ENCODE assay signal across 15 mouse cellular contexts in genomic region chr15:8865089-8865933, GRCm38 (mm10).
DNase-seq lines count a peak whose midpoint lies in the region; ATAC-seq lines count a peak whose summit lies in the region.
"Had no signal": no experiment of that assay in that cellular context is flagged by ENCODE, and none has a peak within 500 bp of the region (broad histone marks: within the 10 kb centered on the region; RNA-seq: fewer than 3 reads in every experiment).

No protein-coding gene starts in this region.

- H3K4me2 ChIP-seq in hindbrain, embryonic 12.5 days (replicated peaks) = no peak overlapping the region
- H3K4me2 ChIP-seq in midbrain, embryonic 12.5 days (replicated peaks) = no peak overlapping the region
- H3K4me2 ChIP-seq: heart, embryonic 11.5 days had no signal

- no peak for DNase-seq in hindbrain, embryonic 10.5 days (ENCODE audit: low spot score)
- peak; percentile 34 to 54 for DNase-seq in right cerebral cortex, postnatal 10 days (ENCODE audit: low spot score in 2 of 2)
- DNase-seq in right cerebral cortex, adult 18-20 months = no peak
- no peak for DNase-seq in cerebellum, adult 18-20 months
- DNase-seq in cerebellum, postnatal 25 days = no peak
- DNase-seq in T-cell, adult 2 months (ENCODE audit: low spot score) = no peak
- DNase-seq: adrenal gland, postnatal 25 days; cerebellum, adult 11 months; gastrocnemius, postnatal 10 days; liver had no signal

- peaks cover 8% of the 10 kb centered on the region; the same call in 1 of the 2 replicates for H3K9me3 ChIP-seq in hindbrain, embryonic 12.5 days (replicated peaks)
- H3K9me3 ChIP-seq in hindbrain, embryonic 10.5 days = 0 out of 2 replicates have a peak, but pooled peaks cover 2% of the 10 kb centered on the region
- H3K9me3 ChIP-seq in midbrain, embryonic 12.5 days = no peaks in the 10 kb centered on the region; the same call in 1 of the 2 replicates

- H3K4me1 ChIP-seq in hindbrain, embryonic 12.5 days = peaks cover 9% of the 10 kb centered on the region; the same call in 1 of the 2 replicates
- H3K4me1 ChIP-seq in hindbrain, embryonic 10.5 days (replicated peaks) = peaks cover 8% of the 10 kb centered on the region; the same call in 1 of the 2 replicates
- H3K4me1 ChIP-seq in midbrain, embryonic 12.5 days = peaks cover 22% of the 10 kb centered on the region

- no peaks in the 10 kb centered on the region for H3K36me3 ChIP-seq in hindbrain, embryonic 12.5 days
- H3K36me3 ChIP-seq in hindbrain, embryonic 10.5 days = no peaks in the 10 kb centered on the region
- no peaks in the 10 kb centered on the region for H3K36me3 ChIP-seq in midbrain, embryonic 12.5 days

- 64% methylated on average over 8 of the region's 8 CpGs for WGBS in hindbrain, embryonic 12.5 days
- WGBS in hindbrain, embryonic 10.5 days = 80% methylated on average over 8 of the region's 8 CpGs
- 36% methylated on average over 8 of the region's 8 CpGs for WGBS in midbrain, embryonic 12.5 days

- H3K27ac ChIP-seq in hindbrain, embryonic 12.5 days = peak overlapping the region; percentile 57
- no peak overlapping the region for H3K27ac ChIP-seq in hindbrain, embryonic 10.5 days
- H3K27ac ChIP-seq in midbrain, embryonic 12.5 days (replicated peaks) = peak overlapping the region; percentile 55
- H3K27ac ChIP-seq: kidney, postnatal 0 days had no signal

- H3K4me3 ChIP-seq in hindbrain, embryonic 12.5 days = no peak overlapping the region
- no peak overlapping the region for H3K4me3 ChIP-seq in hindbrain, embryonic 10.5 days
- H3K4me3 ChIP-seq in midbrain, embryonic 12.5 days = no peak overlapping the region

- ATAC-seq in hindbrain, embryonic 12.5 days (ENCODE audit: low FRiP score) = peak; percentile 63
- ATAC-seq in midbrain, embryonic 12.5 days (ENCODE audit: low FRiP score, low read depth) = peak; percentile 81
- ATAC-seq: lung, postnatal 0 days had no signal

- no peaks in the 10 kb centered on the region for H3K27me3 ChIP-seq in hindbrain, embryonic 12.5 days
- no peaks in the 10 kb centered on the region for H3K27me3 ChIP-seq in hindbrain, embryonic 10.5 days (ENCODE audit: insufficient read depth, poor library complexity, severe bottlenecking)
- H3K27me3 ChIP-seq in midbrain, embryonic 12.5 days = no peaks in the 10 kb centered on the region; the same call in 1 of the 2 replicates

- H3K9ac ChIP-seq in hindbrain, embryonic 12.5 days = no peak overlapping the region
- no peak overlapping the region for H3K9ac ChIP-seq in midbrain, embryonic 12.5 days (replicated peaks)

Comparison
In these comparisons a context has a peak if more than half of its experiments do, and no peak if none do; other contexts are left out.
1. DNase-seq: peak in right cerebral cortex, postnatal 10 days (2 of 2); none in hindbrain, embryonic 10.5 days (single experiment), right cerebral cortex, adult 18-20 months (single experiment), cerebellum, adult 18-20 months (0 of 2), cerebellum, postnatal 25 days (0 of 2) and T-cell, adult 2 months (single experiment).